Mouse (Mus musculus) spleen, postnatal 14 days (tissue): ENCODE measurements around the gene Arhgef25.
A peak's percentile ranks its signal among the peaks of the same experiment; 100 is the strongest.
"Not testable (repeated sequence)": the region's sequence is repeated elsewhere in the genome, so short reads cannot be mapped to it uniquely, and the experiment has no call there.

Source experiments
- DNase-seq, 2 experiments: peaks; one replicate each; pipeline ENCODE4 v3.0.0; 2021 to 2022; ENCODE audit warnings: low spot score in 2 of 2

Gene Arhgef25

DNA sequence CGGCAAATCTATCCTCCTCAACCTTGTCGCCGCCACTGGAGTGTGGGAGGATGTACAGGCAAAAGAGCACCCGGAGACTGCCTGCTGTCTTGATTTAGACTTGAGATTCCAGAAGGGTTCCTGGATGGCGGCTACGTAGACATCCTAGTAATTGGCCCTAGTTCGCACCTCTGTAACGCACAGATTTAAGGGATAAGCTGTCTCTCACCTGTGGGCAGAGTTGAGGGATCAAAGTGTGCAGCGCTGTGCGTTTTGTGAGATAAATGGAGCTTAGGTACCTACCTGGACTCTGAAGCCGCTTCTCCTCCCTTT lies 23.5 kb downstream of the Arhgef25 start:
- peak in 1 of 2 experiments; percentile 5 for DNase-seq

DNA sequence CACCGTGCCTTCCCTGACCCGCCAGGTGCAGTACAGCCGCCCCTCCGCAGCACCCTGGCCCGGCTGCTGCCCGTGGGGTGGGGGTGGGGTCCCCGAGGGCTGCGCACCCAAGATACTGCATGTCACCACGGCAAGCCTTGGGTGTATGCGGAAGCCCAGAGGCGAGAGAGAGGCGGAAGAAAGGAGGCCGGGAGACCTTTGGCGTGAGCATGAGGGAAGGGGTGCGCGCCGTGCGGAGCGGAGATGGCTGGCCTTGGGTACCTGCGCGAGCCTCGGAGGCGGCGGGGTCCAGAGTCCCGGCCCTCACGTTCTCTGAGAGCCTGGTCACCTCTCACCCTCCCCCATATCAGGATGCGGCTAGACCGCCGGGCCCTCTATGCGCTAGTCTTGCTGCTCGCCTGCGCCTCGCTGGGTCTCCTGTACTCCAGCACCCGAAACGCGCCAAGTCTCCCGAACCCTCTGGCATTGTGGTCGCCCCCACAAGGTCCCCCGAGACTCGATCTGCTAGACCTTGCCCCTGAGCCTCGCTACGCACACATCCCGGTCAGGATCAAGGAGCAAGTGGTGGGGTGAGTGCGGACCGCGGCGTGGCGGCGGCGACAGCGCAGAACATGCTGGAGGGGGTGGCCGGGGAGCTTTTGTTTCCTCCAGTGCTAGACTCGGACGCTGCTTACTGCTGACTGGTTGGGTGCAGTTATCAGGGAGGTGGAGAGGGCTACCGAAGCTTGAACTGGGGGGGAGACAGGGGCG lies 24.1 kb downstream of the Arhgef25 start:
- DNase-seq, result peak; percentile 51

DNA sequence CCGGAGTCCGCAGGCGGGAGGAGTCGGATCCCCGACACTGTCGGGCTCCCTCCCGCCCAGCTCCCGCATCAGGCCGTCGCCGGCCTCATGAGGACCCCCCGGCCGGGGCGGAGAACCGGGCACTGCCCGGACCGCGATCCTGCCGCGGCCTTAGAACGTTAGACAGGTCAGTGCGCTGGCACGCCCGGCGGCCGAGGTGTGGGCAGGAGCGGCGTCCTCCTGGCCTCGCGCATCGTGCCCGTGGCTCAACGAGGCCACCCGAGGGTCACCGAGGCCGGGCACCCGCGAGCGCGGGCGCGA lies 24.6 kb downstream of the Arhgef25 start:
- no peak for DNase-seq

DNA sequence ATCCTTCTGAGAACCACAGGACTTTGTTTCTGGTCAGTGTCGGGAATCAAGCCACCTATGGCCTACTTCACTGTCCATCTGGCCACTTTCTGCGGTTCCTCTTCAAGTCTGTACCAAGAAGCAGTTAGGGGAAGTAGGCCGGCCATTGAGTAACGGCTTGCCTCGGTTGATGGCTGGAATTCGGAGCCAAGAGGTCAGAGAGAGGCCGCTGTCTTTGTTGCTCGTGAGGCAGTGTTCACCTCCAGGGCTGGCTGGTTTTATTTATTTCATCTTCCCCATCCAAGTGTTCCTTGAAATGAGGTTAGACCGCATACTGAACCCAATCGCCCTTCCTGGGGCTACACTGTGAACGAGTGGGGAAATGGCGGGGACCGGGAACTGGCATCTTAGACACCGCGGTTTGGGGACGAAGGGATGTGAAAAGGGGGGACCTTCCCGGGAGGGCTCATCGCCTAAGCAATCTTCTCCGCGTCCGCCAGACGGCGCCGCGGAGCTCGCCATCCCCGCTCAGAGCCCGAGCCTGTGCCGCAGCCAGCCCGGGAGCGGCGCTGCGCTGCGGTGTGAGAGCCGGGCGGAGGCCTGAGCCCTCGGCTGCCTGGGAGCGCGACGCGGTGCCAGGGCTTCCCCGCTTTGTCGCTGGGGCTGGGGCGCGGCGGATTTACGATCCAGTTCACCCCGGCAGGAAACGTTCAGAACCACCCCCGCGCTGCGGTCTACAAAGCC lies 25.1 kb downstream of the Arhgef25 start, which contains the start of gene B4galnt1:
TSS of gene B4galnt1 (plus strand) at position 595 of the 723 bp plus-strand sequence.
- peak; percentile 64 to 74 for DNase-seq

DNA sequence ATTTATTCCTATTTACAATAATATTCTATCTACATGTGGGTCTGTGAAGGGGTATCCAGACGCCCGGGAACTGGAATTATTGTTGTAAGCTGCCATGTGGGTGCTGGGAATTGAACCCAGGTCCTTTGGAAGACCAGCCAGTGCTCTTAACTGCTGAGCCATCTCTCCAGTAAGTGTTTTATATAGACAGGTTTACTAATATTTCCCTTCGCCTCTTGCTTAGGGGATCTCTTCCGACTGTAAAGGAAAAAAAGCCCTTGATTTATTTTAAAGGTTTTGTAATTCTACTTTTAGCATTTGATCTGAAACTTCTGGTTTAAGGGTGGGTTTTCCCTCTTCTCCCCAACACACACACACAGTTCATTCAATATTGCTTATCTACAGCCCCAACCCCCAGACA lies 25.7 kb downstream of the Arhgef25 start:
- DNase-seq, result no peak

DNA sequence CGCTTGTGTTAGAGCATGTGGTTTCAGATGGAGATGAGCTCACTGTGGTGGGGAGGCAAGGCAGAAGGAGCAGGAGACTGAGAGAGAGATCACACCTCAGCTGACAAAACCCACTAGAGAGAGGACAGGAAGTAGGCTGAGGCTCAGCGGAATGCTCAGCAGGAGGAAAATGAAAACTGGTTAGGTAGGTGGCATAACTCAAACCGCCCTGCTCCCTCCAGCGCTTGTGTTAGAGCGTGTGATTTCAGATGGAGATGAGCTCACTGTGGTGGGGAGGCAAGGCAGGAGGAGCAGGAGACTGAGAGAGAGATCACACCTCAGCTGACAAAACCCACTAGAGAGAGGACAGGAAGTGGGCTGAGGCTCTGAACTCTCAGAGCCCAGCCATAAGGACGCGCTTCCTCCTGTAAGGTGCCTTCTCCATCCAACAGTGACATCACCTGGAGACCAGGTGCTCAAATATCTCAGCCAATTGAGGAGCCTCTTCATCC lies 27.1 kb downstream of the Arhgef25 start:
- peak in 1 of 2 experiments; percentile 7 for DNase-seq

DNA sequence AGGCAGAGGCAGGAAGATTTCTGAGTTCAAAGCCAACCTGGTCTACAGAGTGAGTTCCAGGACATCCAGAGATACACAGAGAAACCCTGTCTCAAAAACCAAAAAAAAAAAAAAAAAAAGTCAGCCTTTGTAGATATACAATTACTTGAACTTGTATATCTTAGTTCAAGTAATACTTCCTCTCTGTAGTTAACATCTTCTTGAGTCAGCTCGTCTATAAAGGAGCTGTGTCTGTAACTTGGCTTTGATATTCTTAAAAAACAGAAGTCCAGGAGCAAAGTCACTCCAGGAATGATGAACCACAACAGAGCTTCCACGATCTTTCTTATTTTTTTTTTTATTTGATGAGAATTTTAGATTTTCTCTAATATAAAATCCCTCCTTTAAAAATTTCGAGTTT lies 29.2 kb downstream of the Arhgef25 start:
- no peak for DNase-seq

DNA sequence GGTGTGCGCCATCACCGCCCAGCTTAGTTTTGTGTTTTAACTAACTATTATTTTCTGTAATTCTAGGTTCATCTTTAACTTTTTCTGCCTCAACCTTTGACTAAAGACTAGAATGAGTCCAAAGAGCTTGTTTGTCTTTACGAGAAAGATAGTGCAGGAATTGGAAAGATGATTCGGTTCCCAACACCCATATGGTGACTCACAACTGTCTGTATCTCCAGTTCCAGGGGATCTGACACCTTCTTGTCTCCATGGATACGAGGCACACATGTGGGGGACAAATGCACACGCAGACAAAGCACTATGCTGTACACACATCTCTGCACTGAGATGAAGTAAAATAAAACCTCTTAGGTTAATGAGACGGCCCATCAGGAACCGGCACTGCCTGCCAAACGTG lies 29.8 kb downstream of the Arhgef25 start:
- DNase-seq, result no peak

DNA sequence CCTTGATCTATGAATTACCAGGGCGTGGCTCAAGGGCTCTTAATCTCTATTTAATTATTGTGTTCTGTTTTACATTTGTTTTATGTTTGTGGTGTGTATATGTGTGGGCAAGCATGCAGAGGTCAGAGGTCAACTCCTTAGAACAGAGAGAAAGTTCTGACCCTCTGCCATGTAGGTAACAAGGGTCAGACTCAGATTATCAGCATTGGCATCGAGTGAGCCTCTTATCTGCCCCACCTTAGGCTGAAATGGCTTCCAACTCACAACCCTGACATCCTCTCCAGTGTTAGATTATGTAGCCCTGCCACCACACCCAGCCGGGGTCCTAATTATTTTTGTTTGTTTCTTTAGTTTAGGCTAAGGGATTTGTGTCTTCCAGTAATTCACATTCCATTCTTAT lies 31.4 kb downstream of the Arhgef25 start:
- no peak for DNase-seq

DNA sequence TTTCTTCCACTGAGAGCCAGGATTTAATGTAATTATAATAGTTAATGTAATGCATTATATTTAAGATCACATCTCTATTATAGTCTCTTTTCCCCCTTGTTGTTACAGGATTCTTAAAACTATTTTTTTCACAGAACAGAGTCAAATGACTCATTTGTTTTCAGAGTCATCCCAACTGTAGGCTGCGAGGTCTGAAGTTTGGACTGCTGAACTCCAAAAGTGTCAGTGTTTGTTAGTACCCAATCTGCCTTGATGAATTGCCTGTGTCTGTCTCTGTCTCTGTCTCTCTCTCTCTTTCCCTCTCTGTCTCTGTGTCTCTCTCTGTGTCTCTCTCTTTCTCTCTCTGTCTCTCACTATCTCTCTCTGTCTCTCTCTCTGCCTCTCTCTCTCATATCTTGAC lies 33.4 kb downstream of the Arhgef25 start:
- DNase-seq, result no peak

DNA sequence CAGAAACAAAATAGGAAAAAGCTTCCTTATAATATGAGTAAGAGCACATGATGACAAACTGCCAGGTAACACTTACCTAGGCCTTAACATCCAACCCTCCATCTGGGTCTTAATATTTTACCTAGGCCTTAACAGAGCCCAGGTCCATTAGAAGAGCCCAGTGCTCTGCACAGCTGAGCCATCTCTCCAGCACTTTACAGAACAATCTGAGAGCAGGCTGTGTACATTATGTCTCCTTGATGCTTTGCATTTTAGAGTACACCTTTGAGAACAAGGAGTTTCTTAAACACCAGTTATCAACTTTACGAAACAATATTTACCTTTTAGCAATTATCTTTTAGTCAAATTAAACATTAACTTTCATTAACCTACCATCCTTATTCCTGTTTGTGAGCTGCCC lies 33.8 kb downstream of the Arhgef25 start:
- no peak for DNase-seq

DNA sequence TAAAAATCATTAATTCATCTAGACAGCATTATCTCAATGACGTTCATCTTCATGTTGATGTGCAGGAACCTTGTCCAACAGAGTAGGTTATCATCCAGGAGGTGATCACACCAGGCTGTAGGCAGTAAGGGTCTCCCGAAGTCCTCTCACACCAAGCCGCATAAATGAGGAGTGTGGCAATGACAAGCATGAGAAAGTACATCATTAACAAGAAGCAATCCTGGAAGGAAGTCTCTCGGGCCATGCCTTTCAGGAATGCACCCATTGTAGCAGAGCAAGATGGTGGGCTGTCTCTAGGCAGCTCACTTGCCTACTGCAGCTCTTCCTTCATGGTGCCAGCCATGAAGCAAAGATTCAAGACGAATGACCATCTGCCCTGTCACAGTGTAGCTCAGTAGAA lies 35.2 kb downstream of the Arhgef25 start:
- DNase-seq, result no peak

DNA sequence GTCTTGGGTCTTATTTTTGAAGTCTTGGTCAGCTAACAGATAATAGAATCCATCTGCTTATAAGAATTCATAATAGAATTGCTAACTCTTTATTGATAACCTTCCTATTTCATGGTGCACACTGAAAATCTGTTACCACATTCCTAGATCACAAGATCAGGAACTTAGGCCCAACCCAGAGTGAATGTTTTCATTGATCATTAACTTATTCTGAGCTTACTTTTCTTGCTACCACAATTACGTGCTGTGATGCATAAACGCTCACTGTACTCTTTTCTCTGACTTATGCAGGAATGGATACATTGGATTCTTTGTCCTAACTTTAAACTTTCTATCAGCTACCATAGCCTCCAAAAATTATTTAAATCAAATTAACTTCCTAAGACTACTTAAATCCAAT lies 35.6 kb downstream of the Arhgef25 start:
- no peak for DNase-seq

DNA sequence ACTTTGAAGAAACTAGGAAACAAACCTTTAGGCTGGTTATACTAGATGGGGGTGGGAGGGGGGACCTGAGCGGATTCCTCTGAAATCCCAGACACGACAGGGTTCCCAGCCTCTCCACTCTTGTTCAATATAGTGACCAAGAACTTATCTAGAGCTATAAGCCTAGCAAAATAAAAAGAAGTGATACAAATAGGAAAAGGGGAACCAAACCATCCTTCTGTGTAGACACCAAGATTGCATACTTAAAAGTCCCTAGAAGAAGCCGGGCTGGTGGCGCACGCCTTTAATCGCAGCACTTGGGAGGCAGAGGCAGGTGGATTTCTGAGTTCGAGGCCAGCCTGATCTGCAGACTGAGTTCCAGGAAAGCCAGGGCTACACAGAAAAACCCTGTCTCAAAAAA lies 36.6 kb downstream of the Arhgef25 start:
- DNase-seq, result no peak

DNA sequence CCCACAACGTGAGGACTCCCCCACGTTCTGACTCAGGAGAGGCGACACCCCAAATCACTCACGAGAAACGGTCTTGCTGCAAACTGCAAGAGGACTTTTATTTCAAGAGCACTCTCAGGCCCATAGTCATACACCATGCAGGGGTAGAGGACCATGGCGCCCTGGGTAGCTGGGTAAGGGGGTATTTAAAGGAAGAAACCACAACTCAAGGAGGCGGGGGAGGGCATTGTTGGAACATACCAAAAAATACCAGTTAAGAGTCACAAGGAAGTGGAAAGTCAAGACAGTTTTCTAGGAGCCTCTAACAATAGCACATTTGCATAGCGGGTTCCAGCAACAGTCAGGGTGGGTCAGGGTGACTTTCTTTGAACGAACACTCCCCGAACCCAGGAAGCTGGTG lies 37.3 kb downstream of the Arhgef25 start:
- not testable (repeated sequence) for DNase-seq

DNA sequence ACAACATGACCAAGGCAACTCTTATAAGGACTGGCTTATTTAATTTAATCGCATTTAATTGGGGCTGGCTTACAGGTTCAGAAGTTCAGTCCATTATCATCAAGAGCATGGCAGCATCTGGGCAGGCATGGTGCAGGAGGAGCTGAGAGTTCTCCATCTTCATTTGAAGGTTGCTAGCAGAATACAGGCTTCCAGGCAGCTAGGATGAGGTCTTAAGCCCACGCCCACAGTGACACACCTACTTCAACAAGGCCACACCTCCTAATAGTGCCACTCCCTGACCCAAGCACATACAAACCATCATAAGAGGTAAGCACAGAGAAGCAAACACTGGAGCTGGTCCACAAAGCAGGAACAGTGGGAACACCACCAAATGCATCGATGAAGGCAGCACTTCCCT lies 38.6 kb downstream of the Arhgef25 start:
- DNase-seq, result not testable (repeated sequence)

DNA sequence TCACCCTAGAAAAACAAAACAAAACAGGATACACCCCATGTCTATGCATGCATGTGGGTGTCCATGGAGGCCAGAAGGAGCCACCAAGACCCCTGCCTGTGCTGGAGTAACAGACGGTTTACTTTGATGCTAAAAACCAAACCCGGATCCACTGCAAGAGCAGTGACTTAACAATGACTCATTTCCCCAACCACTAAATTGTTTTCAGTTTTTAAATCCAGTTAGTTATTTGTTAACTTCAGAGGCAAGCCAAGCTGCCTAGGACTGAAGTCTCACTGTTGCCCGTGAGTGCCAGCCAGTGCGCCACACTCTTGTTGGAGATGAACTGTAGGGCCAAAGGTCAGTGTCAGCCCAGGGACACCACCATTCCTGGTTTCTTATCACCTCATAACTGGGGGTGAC lies 39.4 kb downstream of the Arhgef25 start:
- no peak for DNase-seq

DNA sequence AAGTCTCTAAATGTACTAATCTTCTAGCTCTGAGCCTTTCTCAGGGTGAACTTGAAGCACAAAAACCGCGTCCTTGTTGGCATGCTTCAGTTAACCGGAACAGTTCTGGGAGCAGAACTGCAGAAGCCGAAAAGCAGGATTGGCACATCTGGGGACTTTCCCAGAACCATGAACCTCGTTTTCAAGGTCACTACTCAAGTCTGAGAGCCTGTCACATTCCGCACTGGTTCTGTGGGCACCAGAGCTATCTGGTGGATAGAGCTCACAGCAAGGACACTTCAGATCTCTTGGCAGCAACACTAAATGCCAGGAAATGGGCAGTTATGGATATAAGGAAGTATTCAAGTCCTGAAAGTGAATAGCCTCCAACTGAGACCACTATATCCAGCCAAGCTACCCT lies 42.7 kb downstream of the Arhgef25 start:
- DNase-seq, result no peak

DNA sequence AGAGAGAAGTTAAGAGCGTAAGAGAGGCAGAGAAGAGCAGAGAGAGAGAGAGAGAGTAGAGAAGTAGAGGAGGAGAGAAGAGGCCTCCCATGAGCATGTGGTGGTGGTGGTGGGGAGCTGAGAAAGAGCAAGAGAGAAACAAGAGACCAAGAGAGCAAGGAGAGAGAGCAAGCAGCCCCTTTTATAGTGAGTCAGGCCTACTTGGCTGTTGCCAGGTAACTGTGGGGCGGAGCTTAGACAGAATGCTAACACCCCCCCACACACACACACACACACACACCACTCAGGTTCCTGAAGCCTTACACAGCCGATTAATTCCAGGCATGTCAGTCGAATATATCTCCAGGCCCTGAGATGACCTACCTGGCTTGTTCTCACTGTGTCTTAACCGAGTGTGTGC lies 44.6 kb downstream of the Arhgef25 start:
- no peak for DNase-seq

DNA sequence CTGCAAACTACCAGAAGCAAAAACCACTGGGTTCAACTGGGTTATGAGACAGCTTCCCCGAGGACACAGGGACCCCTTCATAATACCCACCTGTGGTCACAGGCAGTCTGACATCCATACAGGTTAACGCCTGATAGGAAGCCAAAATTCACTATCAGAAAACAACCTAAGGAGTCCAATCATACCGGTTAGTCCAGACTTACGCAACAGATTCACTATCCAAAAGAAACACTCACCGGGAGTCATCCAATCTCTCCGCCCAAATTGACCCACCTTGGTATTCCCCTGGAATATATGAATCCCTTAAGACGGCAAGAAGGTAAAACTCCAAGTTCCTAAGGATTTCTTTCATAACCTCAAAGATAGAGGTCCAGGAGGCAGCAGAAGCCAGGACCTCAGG lies 45.3 kb downstream of the Arhgef25 start:
- DNase-seq, result no peak

DNA sequence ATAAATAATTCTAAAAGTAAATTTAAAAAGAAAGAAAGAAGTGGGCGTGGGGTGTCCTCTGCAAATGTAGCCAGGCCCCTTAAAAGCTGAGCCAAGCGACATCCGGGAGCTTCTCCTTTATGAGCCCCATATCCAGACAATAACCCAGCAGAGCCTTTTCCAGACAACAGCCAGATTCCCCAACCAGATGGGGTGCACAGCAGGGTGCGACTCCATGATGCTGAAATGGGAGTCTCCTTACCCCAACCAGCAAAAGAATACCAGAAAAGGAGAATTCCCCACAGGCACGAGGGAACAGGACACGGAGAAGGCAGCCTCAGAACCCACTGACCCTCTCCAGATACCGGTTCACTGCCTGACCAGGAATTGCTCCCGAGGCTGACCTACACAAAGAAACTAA lies 46.7 kb downstream of the Arhgef25 start:
- no peak for DNase-seq

DNA sequence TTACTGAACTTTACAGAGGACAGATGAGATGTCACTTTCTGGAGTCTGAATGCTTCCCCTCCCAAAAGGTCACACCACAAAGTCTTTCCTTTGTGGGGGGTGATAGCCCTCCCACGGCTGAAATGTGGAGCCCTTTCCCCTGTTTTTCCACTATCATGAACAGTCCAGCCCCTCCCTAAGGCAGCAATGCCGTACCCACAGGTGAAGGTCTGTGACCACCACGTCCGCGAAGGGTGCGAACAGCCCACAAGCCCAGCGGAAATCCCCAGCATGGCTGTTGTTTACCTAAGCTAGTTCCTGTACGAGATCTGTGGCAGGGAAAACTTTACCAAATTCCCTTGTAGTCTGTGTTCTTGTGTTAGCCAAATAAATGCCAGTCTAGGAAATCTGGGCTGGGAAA lies 48.4 kb downstream of the Arhgef25 start:
- no peak for DNase-seq

DNA sequence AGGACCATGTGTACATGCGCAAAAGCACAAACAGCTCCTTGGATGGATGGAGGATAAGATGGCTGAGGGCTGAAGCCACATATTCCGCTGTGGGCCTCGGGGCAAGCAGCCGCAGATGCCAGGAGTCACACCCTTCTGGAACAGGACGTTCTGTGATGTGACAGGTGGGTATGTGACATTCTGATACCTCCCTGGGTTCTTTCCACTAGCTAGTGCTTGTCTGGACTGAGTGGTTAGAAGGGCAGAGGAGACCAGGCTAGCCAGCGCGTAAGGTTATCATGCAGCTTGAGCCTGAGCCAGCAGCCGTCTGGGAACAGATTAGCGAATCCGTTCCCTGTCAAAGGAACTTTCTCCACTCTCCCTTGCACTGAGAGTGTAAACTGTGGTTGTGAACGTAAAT lies 48.9 kb downstream of the Arhgef25 start:
- no peak for DNase-seq
